Mouse (Mus musculus): ENCODE results near the gene Slc7a5.
A peak's percentile ranks its signal among the peaks of the same experiment; 100 is the strongest.

DNA sequence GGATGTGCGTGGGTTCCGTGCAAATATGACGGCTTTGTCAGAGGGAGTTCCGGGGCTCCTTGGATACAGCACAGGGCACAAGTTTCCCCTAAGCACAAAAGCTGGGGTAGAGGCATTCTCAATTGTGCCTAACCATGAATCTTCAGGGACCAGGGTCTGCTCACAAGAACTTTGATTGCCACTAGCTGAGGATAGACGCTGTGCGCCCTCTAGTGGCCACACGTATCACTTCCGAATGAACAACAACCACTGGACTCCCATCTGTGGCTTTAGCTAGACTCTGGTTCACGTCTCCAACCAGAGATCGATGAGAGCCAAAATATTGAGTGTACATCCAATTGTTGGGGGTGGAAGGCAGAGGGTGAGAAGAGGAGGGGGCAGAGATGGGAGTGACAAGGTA is 18.1 kb upstream of the Slc7a5 start:
- peak; percentile 77 for TF ChIP-seq CTCF (conservative IDR thresholded peaks at IDR 0.05; ENCODE audit: low read length)
- no peak for TF ChIP-seq POU5F1 (IDR thresholded peaks at IDR 0.05; ENCODE audit: borderline replicate concordance, low read length)
- no peak for TF ChIP-seq NANOG (IDR thresholded peaks at IDR 0.05; ENCODE audit: borderline replicate concordance, low read length)

Measured in E14TG2a.4 (cell line).